Mouse (Mus musculus) C2C12 (cell line): Measurements from ENCODE around the gene Cpm. TPM values are rescaled to one million over a fixed set of nuclear protein-coding genes. Genes with fewer than 3 reads are reported as not detected.

Experiments used
- H3K27me3 ChIP-seq: one replicate; pipeline ENCODE4 v1.6.1; 2011; ENCODE audit not compliant: control insufficient read depth, insufficient read depth, insufficient read length
- H3K36me3 ChIP-seq: one replicate; pipeline ENCODE4 v1.6.1; 2011; ENCODE audit not compliant: control insufficient read depth, insufficient read depth
- H3K4me3 ChIP-seq: one replicate; pipeline ENCODE4 v1.5.1; 2011; ENCODE audit warnings: mild to moderate bottlenecking, control low read depth; ENCODE audit not compliant: poor library complexity, insufficient read depth, severe bottlenecking
- H3K79me2 ChIP-seq: one replicate; pipeline ENCODE4 v1.6.1; 2011; ENCODE audit not compliant: control insufficient read depth, insufficient read depth
- H3K79me3 ChIP-seq: one replicate; pipeline ENCODE4 v1.6.1; 2011; ENCODE audit warnings: low read depth, control low read depth
- H3ac ChIP-seq: one replicate; pipeline ENCODE3; 2011; ENCODE audit warnings: low read depth; ENCODE audit not compliant: control insufficient read depth, insufficient read length
- CEBPB ChIP-seq: IDR thresholded peaks from one replicate; pipeline ENCODE4 v1.6.1; 2011; ENCODE audit warnings: low read depth, mild to moderate bottlenecking, control low read depth, moderate library complexity
- CTCF ChIP-seq: IDR thresholded peaks from one replicate; pipeline ENCODE4 v1.5.1; 2011; ENCODE audit not compliant: control insufficient read depth, insufficient read depth, insufficient read length
- FOSL1 ChIP-seq: IDR thresholded peaks from one replicate; pipeline ENCODE4 v1.8.0; 2011; ENCODE audit warnings: mild to moderate bottlenecking, low read length; ENCODE audit not compliant: poor library complexity, insufficient read depth, severe bottlenecking
- MAX ChIP-seq: IDR thresholded peaks from one replicate; pipeline ENCODE4 v1.6.1; 2011; ENCODE audit warnings: mild to moderate bottlenecking, control low read depth
- MYOD1 ChIP-seq: IDR thresholded peaks from one replicate; pipeline ENCODE4 v1.6.1; 2011; ENCODE audit warnings: low read depth; ENCODE audit not compliant: control insufficient read depth, insufficient read length
- MYOG ChIP-seq: IDR thresholded peaks from one replicate; pipeline ENCODE4 v1.6.1; 2011; ENCODE audit not compliant: control insufficient read depth, insufficient read length; ENCODE audit errors: extremely low read depth
- USF1 ChIP-seq: IDR thresholded peaks from one replicate; pipeline ENCODE4 v1.6.1; 2011; ENCODE audit warnings: low read depth, mild to moderate bottlenecking, control low read depth, moderate library complexity
- polyA plus RNA-seq: library from polyadenylated mRNA; unstranded; fragments of >200 nt; fragmentation: generic; extraction: Trizol; gene quantifications from one replicate; pipeline ENCODE4 v1.2.1, GENCODE M21; 2012; ENCODE audit warnings: missing spikeins

Cpm gene
- polyA plus RNA-seq, 1 experiment: 0.06 TPM

GRCm38 (mm10) chr10:117718161-117719119, 89.1 kb downstream of the Cpm start:
- H3ac ChIP-seq: no peak overlapping the region
- H3K79me3 ChIP-seq: no peaks in the 10 kb centered on the region
- TF ChIP-seq MYOD1 (no peak), MYOG (no peak), CEBPB (no peak), MAX (no peak), USF1 (no peak), FOSL1 (no peak), CTCF (no peak)
- no peaks in the 10 kb centered on the region for H3K27me3 ChIP-seq
- no peaks in the 10 kb centered on the region for H3K79me2 ChIP-seq
- H3K4me3 ChIP-seq: no peak overlapping the region
- H3K36me3 ChIP-seq: no peaks in the 10 kb centered on the region

DNA sequence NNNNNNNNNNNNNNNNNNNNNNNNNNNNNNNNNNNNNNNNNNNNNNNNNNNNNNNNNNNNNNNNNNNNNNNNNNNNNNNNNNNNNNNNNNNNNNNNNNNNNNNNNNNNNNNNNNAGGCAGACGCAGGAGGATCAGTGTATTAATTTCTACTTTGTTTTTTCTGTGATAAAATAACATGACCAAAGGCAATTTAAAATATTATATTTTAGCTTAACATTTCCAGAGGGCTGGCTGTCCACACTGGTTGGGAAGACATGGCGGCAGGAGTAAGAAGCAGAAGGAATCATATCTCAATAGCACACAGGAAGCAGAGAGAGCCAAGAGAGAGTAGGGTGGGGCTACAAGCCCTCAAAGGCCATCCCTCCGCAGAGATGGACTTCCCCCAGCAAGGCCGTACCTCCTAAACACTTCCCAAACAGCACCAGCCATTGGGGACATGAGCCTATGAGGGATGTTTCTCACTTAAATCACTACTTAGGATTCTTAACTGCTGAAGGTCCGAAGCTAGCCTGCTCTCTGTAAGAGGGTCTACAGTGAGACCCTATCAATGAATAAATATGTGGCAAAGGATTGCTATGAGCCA, 94.9 kb downstream of the Cpm start:
- H3K4me3 ChIP-seq: no peak overlapping the region
- H3K79me3 ChIP-seq: no peaks in the 10 kb centered on the region
- H3ac ChIP-seq: no peak overlapping the region
- TF ChIP-seq CEBPB: no peak
- TF ChIP-seq MYOG: no peak
- no peak for TF ChIP-seq MYOD1
- no peak for TF ChIP-seq MAX
- no peak for TF ChIP-seq CTCF
- no peak for TF ChIP-seq FOSL1
- no peak for TF ChIP-seq USF1
- no peaks in the 10 kb centered on the region for H3K36me3 ChIP-seq
- H3K79me2 ChIP-seq: no peaks in the 10 kb centered on the region
- no peaks in the 10 kb centered on the region for H3K27me3 ChIP-seq

DNA sequence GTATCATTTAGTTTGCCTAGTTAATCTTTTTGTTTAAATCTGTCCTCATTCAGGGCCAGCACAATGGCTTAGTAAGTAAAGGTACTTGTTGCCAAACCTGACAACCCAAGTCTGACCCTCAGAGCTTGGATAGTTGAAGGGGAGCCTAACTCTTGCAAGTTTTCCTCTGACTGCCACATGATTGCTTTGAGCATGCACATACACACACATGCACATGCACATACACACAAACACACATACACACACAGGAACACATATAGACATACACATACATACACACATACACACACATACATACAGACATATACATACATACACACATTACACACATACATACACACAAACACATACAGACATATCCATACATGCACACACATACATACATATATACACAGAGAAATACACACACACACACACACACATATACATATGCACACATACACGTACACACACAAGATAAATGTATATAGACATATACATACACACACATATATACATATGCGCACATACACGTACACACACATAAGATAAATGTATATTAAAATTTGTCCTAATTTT, 95.6 kb downstream of the Cpm start:
- Histone ChIP-seq H3K36me3 (no peaks in the 10 kb centered on the region), H3K79me3 (no peaks in the 10 kb centered on the region), H3ac (no peak overlapping the region), H3K27me3 (no peaks in the 10 kb centered on the region), H3K79me2 (no peaks in the 10 kb centered on the region), H3K4me3 (no peak overlapping the region)
- TF ChIP-seq MYOG (no peak), USF1 (no peak), CTCF (no peak), MAX (no peak), MYOD1 (no peak), CEBPB (no peak), FOSL1 (no peak)

DNA sequence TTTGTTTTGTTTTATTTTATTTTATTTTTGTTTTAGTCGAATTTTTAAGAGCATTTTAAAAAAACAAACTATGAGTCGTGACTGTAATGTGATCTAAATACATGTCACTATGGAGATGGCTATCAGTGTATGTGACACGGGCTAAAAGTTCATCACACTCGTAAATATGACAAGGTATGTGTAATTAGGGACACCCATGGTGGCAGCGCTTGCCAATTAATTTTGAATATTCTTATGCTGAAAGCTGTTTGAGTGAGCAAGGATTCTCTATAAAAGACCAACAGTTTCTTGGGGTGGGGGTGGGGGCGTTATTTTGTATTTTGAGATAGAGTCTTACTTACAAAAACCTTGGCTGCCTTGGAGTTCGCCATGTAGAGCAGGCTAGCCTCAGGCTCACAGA, 96.4 kb downstream of the Cpm start:
- H3K36me3 ChIP-seq: no peaks in the 10 kb centered on the region
- TF ChIP-seq USF1 (no peak), CTCF (no peak), CEBPB (no peak), MYOG (no peak), MYOD1 (no peak), MAX (no peak), FOSL1 (no peak)
- no peaks in the 10 kb centered on the region for H3K79me2 ChIP-seq
- H3K27me3 ChIP-seq: no peaks in the 10 kb centered on the region
- no peak overlapping the region for H3K4me3 ChIP-seq
- H3ac ChIP-seq: no peak overlapping the region
- H3K79me3 ChIP-seq: no peaks in the 10 kb centered on the region

GRCm38 (mm10) chr10:117726350-117726749, 97.0 kb downstream of the Cpm start:
- Histone ChIP-seq H3K4me3 (no peak overlapping the region), H3K79me3 (no peaks in the 10 kb centered on the region), H3ac (no peak overlapping the region), H3K79me2 (no peaks in the 10 kb centered on the region), H3K36me3 (no peaks in the 10 kb centered on the region), H3K27me3 (no peaks in the 10 kb centered on the region)
- TF ChIP-seq MAX: no peak

DNA sequence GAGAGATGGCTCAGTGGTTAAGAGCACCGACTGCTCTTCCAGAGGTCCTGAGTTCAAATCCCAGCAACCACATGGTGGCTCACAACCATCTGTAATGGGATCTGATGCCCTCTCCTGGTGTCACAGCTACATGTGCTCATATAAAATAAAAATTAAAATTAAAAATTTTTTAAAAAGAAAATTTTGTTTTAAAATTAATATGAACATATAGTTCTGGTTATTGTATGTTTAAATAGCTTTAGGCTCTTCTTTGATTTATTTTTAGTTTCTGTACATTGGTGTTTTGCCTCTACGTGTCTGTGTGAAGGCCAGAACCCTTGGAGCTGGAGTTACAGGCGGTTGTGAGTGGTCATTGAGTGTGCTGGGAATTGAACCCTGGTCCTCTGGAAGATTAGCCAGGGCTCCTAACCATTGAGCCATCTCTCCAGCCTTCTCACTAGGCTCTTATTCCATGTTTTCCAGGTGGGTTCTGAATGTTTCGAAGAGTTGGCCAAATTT, 97.6 kb downstream of the Cpm start:
- no peaks in the 10 kb centered on the region for H3K79me3 ChIP-seq

More for the DNA sequence above, 97.6 kb downstream of the Cpm start:
- Histone ChIP-seq H3K79me2 (no peaks in the 10 kb centered on the region), H3ac (no peak overlapping the region), H3K36me3 (no peaks in the 10 kb centered on the region), H3K4me3 (no peak overlapping the region), H3K27me3 (no peaks in the 10 kb centered on the region)
- no peak for TF ChIP-seq CEBPB
- no peak for TF ChIP-seq MYOG
- TF ChIP-seq MYOD1: no peak
- no peak for TF ChIP-seq FOSL1
- no peak for TF ChIP-seq CTCF
- no peak for TF ChIP-seq MAX
- no peak for TF ChIP-seq USF1
